Mouse (Mus musculus): Measurements from ENCODE around the gene Ube4a. TPM values are rescaled to one million over a fixed set of nuclear protein-coding genes. Genes with fewer than 3 reads are reported as not detected.

The Ube4a gene
- 6.4 and 9.6 TPM in 2 replicates for polyA plus RNA-seq (2012; rRNA removed)

DNA sequence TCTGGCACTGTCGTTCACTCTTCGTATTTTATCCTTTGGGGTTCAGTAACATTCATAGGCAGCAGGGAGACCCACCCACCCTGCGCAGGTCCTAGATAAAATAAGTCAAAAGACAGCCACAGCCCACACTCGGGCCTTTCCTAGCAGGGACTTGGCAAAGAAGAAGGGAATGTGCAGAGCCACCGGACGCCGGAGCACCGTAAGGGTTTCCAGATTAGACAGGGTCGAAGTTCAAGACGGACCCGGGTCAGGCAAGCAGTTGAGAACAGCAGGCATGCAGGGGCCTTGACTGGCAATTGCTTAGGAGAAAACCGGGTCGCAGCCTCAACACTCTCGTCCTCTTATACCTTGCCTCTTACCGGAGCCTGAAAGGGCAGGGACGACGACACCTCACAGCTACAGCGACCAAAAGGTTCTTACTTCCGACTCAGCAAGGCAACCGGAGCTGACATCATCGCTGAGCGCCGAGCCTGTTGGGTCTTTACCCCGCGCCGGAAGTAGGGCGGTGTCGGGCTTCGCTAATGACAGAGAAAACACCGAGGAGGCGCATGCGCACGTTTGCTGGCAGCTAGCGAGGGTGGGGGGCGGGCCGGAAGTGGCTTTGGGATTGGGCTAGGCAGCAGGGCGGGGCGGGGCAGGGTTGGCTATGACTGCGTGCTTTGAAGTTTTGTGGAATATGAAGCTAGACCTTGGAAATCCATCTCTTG is at the start of gene Ube4a:
Gene Ube4a (minus strand): TSS at position 475 of the 707 bp plus-strand sequence.

DNA sequence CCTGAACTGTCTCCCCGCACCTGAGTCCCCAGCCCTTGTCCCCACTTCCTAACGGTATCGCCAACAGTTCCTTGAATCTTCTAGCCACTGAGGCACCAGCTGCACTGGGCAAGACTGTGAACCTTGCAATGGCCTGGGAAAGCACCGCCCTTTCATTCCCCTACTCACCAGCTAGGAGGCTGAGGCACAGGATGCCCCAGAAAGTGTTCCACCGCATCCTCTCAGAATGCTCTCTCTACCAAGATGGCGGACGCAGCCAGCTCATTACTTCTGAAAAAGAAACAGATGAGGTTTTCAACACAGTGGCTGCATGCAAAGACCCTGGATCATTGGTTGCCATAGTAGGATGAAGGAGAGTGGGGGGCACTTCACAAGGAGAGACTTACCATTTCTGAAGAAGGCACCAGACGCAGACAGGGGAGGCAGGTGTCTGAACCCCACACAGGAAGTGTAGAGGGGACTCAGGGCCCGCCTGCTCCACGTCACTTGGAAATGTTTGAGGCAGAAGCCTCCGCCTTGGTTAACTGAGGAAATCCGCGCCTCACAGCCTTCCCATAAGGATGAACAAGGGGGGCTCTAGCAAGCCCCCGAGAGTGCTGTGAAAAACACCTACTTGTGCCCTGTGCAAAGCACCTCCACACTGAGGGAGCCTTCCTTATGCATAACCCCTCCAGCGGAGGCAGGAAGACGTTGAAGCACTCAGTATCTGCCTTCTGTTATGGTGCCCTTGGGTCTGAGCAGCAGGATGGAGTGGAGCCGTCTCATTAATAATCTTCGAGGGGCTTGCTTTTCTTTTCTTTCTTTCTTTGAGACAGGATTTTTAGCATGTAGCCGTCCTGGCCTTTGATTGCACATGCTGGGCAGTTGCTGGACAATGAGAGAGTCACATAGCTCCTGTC is 44.0 kb upstream of the Ube4a start, which contains the start of gene Cd3e:
Gene Cd3e (minus strand): TSS at position 448 of the 899 bp plus-strand sequence.

DNA sequence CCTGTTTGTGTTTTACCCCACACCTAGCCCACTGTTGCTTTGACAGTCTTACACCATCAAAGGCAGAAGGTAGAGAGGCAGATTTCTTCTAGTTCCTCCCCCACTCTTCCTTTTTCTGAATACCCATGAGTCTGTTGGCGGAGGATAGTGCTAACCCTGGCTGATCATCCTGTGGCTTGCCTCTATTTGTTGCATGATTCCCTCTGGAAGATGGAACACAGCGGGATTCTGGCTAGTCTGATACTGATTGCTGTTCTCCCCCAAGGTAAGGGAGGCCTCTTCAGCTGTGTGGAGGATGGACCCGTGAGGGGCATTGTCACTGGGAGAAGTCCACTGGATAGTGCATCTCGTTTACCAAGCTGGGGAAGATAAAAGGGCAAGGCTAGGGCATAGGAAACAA is 16.3 kb upstream of the Ube4a start, which contains the start of gene Cd3d:
Gene Cd3d (plus strand): TSS at position 111 of the 400 bp plus-strand sequence.

DNA sequence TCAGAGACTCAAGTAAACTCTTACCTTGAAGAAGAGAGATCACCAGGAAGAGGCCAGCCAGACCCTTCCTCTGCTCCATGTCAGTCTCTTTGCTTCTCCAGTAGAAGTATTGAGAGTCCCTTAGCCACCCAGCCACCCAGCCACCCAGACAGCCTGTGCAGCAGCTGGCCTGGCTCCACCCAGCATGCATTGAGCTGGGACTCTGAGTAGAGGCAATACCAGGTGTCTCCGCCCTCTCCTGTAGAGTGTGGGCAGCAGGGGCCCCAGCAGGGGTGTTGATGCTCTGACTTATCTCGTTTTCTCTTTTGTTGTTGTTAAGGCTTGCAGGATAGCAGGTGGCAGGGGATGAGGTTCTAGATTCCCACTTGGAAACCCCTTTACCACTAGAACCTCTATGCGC is 14.8 kb upstream of the Ube4a start, which contains the start of gene Cd3g:
Gene Cd3g (minus strand): TSS at position 190 of the 400 bp plus-strand sequence.

DNA sequence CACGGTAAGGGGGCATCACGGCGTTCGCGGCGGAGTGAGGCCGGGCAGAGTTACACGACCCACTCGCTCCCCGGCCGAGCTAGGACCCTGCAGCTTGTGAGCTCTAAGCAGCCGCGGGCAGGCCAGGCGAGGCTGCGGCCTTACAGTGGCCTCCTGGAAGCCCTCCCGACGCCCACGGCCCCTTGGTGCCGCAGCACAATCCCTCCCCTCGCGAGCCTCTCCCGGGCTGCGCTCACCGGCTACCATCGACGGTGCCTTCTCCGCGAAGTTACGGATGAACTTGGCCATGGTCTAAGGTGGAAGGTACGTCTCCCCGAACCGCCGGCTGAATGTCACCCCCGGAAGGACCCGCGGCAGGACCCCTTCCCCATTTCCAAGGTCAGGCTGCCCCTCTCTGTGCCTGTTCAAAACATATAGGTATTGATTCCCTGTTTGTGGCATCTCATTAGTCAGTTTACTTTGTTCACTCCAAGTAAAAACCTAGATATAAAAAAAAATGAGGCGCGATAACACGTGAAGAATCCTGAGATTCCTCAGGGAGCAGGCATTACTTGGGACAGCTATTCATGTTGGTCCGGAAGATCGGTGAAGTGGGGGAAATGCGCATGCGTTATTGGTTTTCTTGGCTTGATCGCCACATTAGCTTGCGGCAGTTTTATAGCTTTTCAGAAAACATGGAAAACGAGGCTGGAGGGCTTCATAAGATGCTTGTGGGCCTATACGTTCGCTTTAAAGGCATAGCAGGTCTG is 44.9 kb downstream of the Ube4a start, which contains the start of gene Atp5l:
Gene Atp5l (minus strand): TSS at position 369 of the 749 bp plus-strand sequence.

DNA sequence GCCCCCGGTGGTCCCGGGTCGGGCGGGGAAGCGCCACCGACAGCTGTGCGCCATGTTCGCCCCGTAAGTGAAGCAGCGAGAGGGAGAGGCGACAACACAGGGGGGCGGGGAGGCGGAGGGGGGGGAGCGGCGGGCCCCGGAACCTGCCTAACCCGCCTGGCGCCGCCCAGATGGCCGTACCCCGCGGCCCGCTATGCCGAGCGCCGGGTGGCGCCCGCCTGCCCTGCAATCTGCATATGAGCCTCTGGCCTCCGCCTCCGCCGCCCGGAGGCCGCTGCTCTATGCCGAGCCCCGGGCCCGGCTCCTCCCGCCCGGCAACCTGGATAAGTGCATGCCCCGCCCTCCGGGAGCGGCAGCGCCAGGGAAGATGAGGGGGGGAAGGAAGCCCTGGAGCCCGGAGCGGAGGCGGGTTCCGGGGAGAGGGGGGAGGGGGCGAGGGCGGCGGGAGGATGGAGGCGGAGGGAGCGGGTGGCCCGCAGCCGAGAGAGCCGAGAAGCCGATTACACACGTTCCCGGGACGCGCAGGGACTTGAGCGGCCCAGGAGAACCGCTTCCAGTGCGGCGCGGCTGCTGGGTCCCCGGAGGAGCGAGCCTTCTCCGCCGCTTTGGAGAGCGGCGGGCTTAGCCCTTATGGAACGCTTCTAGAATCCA is 84.1 kb downstream of the Ube4a start, which contains the start of gene Kmt2a:
Gene Kmt2a (minus strand): TSS at position 76 of the 651 bp plus-strand sequence.

Other genes with a start within 250 kb of the Ube4a start
- 2.3 and 2.6 TPM in 2 replicates for gene Phldb1, start 230.4 kb downstream of the Ube4a start, polyA plus RNA-seq (2012; rRNA removed)
- 36.2 and 38.3 TPM in 2 replicates for gene Arcn1, start 197.8 kb downstream of the Ube4a start, polyA plus RNA-seq (2012; rRNA removed)
- 12.3 and 18.5 TPM in 2 replicates for gene Ift46, start 197.7 kb downstream of the Ube4a start, polyA plus RNA-seq (2012; rRNA removed)
- 3.3 and 4.6 TPM in 2 replicates for gene Tmem25, start 166.3 kb downstream of the Ube4a start, polyA plus RNA-seq (2012; rRNA removed)
- 32.0 and 36.6 TPM in 2 replicates for gene Ttc36, start 162.5 kb downstream of the Ube4a start, polyA plus RNA-seq (2012; rRNA removed)
- 2.0 and 3.3 TPM in 2 replicates for gene Kmt2a, start 84.3 kb downstream of the Ube4a start, polyA plus RNA-seq (2012; rRNA removed)
- gene Atp5l, start 44.9 kb downstream of the Ube4a start, polyA plus RNA-seq (2012; rRNA removed): 404 and 423 TPM in 2 replicates
- 0.09 and 0.17 TPM in 2 replicates for gene Cd3g, start 14.8 kb upstream of the Ube4a start, polyA plus RNA-seq (2012; rRNA removed)
- 0.01 and 0.02 TPM in 2 replicates for gene Cd3d, start 16.2 kb upstream of the Ube4a start, polyA plus RNA-seq (2012; rRNA removed)
- not detected in 2 replicates for gene Cd3e, start 44.0 kb upstream of the Ube4a start, polyA plus RNA-seq (2012; rRNA removed)
- gene Mpzl2, start 74.2 kb upstream of the Ube4a start, polyA plus RNA-seq (2012; rRNA removed): 4.8 and 5.3 TPM in 2 replicates
- gene Mpzl3, start 89.6 kb upstream of the Ube4a start, polyA plus RNA-seq (2012; rRNA removed): 0.43 and 0.51 TPM in 2 replicates
- 0.06 and 0.07 TPM in 2 replicates for gene Jaml, start 113.6 kb upstream of the Ube4a start, polyA plus RNA-seq (2012; rRNA removed)
- gene Scn2b, start 152.2 kb upstream of the Ube4a start, polyA plus RNA-seq (2012; rRNA removed): 0.14 and 0.16 TPM in 2 replicates
- 0.06 and 0.07 TPM in 2 replicates for gene Scn4b, start 172.8 kb upstream of the Ube4a start, polyA plus RNA-seq (2012; rRNA removed)
- 0.02 TPM in 1 of 2 replicates, not detected in the other for gene BC049352, start 216.4 kb upstream of the Ube4a start, polyA plus RNA-seq (2012; rRNA removed)
- gene Tmprss4, start 238.5 kb upstream of the Ube4a start, polyA plus RNA-seq (2012; rRNA removed): 0.01 and 0.05 TPM in 2 replicates